Mouse (Mus musculus): Measurements from ENCODE around the gene Snapc4. TPM values are rescaled to one million over a fixed set of nuclear protein-coding genes. Genes with fewer than 3 reads are reported as not detected.

Snapc4 gene
- 36.4 and 41.6 TPM in 2 replicates for polyA plus RNA-seq (2014; fragmentation: Nextera tagmentation; extraction: Ambion mirVana)

GRCm38 (mm10) chr2:26380131-26380771 lies at the start of gene Snapc4:
Gene Snapc4 (minus strand): TSS chr2:26380653.
- peak within 1 kb of the TSS; percentile 73 for H3K4me2 ChIP-seq
- peak within 1 kb of the TSS; percentile 34; the same call in 1 of the 2 replicates for H3K27ac ChIP-seq (ENCODE audit: low read depth, low read length)
- DNase-seq (ENCODE audit: low spot score): peak; percentile 87
- H3K9ac ChIP-seq (ENCODE audit: low read depth, low read length): peak within 1 kb of the TSS; percentile 69
- no peaks in the 10 kb centered on the region for H3K9me3 ChIP-seq (ENCODE audit: control insufficient read depth, low read length)
- peak; percentile 94 for ATAC-seq (replicated peaks; ENCODE audit: low FRiP score)
- peaks cover 3% of the 10 kb centered on the region for H3K4me1 ChIP-seq (replicated peaks; ENCODE audit: control insufficient read depth, insufficient read depth, low read length)
- no peaks in the 10 kb centered on the region for H3K27me3 ChIP-seq (replicated peaks; ENCODE audit: control insufficient read depth, insufficient read depth, low read length)
- WGBS: 0% methylated on average over 38 of the region's 38 CpGs
- H3K36me3 ChIP-seq (ENCODE audit: control insufficient read depth, insufficient read depth, low read length): peaks cover 39% of the 10 kb centered on the region
- H3K4me3 ChIP-seq (ENCODE audit: low read depth, low read length): peak within 1 kb of the TSS; percentile 89

GRCm38 (mm10) chr2:26429851-26430250 lies 49.4 kb upstream of the Snapc4 start:
- ATAC-seq (replicated peaks; ENCODE audit: low FRiP score) (no peak), DNase-seq (ENCODE audit: low spot score) (no peak)
- Histone ChIP-seq H3K27me3 (replicated peaks; ENCODE audit: control insufficient read depth, insufficient read depth, low read length) (no peaks in the 10 kb centered on the region), H3K4me3 (ENCODE audit: low read depth, low read length) (no peak overlapping the region), H3K9ac (ENCODE audit: low read depth, low read length) (no peak overlapping the region), H3K4me2 (no peak overlapping the region), H3K27ac (ENCODE audit: low read depth, low read length) (no peak overlapping the region), H3K4me1 (replicated peaks; ENCODE audit: control insufficient read depth, insufficient read depth, low read length) (no peaks in the 10 kb centered on the region), H3K9me3 (ENCODE audit: control insufficient read depth, low read length) (no peaks in the 10 kb centered on the region), H3K36me3 (ENCODE audit: control insufficient read depth, insufficient read depth, low read length) (peaks cover 69% of the 10 kb centered on the region)
- WGBS: 94% methylated on average over 5 of the region's 5 CpGs

- no peak overlapping the region for H3K4me3 ChIP-seq (ENCODE audit: low read depth, low read length)
- no peaks in the 10 kb centered on the region for H3K4me1 ChIP-seq (replicated peaks; ENCODE audit: control insufficient read depth, insufficient read depth, low read length)
- no peaks in the 10 kb centered on the region for H3K9me3 ChIP-seq (ENCODE audit: control insufficient read depth, low read length)
- ATAC-seq (replicated peaks; ENCODE audit: low FRiP score): no peak
- DNase-seq (ENCODE audit: low spot score): no peak
- H3K36me3 ChIP-seq (ENCODE audit: control insufficient read depth, insufficient read depth, low read length): peaks cover 69% of the 10 kb centered on the region
- H3K9ac ChIP-seq (ENCODE audit: low read depth, low read length): no peak overlapping the region
- no peak overlapping the region for H3K27ac ChIP-seq (ENCODE audit: low read depth, low read length)
- H3K4me2 ChIP-seq: no peak overlapping the region
- H3K27me3 ChIP-seq (replicated peaks; ENCODE audit: control insufficient read depth, insufficient read depth, low read length): no peaks in the 10 kb centered on the region
- 92% methylated on average over 2 of the region's 2 CpGs for WGBS
Measured at GRCm38 (mm10) chr2:26424541-26424940, 44.1 kb upstream of the Snapc4 start.

- DNase-seq (ENCODE audit: low spot score) (no peak), ATAC-seq (replicated peaks; ENCODE audit: low FRiP score) (no peak)
- no peak overlapping the region for H3K4me2 ChIP-seq
- 80% methylated on average over 1 of the region's 1 CpGs for WGBS
- H3K9ac ChIP-seq (ENCODE audit: low read depth, low read length): no peak overlapping the region
- H3K36me3 ChIP-seq (ENCODE audit: control insufficient read depth, insufficient read depth, low read length): peaks cover 62% of the 10 kb centered on the region
- H3K4me3 ChIP-seq (ENCODE audit: low read depth, low read length): no peak overlapping the region
- H3K9me3 ChIP-seq (ENCODE audit: control insufficient read depth, low read length): no peaks in the 10 kb centered on the region
- H3K27ac ChIP-seq (ENCODE audit: low read depth, low read length): no peak overlapping the region
- no peaks in the 10 kb centered on the region for H3K4me1 ChIP-seq (replicated peaks; ENCODE audit: control insufficient read depth, insufficient read depth, low read length)
- no peaks in the 10 kb centered on the region for H3K27me3 ChIP-seq (replicated peaks; ENCODE audit: control insufficient read depth, insufficient read depth, low read length)
Measured at GRCm38 (mm10) chr2:26423086-26423485, 42.6 kb upstream of the Snapc4 start.

- Histone ChIP-seq H3K9ac (ENCODE audit: low read depth, low read length) (no peak overlapping the region), H3K4me3 (ENCODE audit: low read depth, low read length) (no peak overlapping the region), H3K27ac (ENCODE audit: low read depth, low read length) (no peak overlapping the region), H3K4me1 (replicated peaks; ENCODE audit: control insufficient read depth, insufficient read depth, low read length) (no peaks in the 10 kb centered on the region), H3K4me2 (no peak overlapping the region), H3K9me3 (ENCODE audit: control insufficient read depth, low read length) (no peaks in the 10 kb centered on the region), H3K36me3 (ENCODE audit: control insufficient read depth, insufficient read depth, low read length) (peaks cover 55% of the 10 kb centered on the region), H3K27me3 (replicated peaks; ENCODE audit: control insufficient read depth, insufficient read depth, low read length) (no peaks in the 10 kb centered on the region)
- 88% methylated on average over 2 of the region's 2 CpGs for WGBS
- DNase-seq (ENCODE audit: low spot score) (no peak), ATAC-seq (replicated peaks; ENCODE audit: low FRiP score) (no peak)
Measured at GRCm38 (mm10) chr2:26421969-26422368, 41.5 kb upstream of the Snapc4 start.

GRCm38 (mm10) chr2:26418120-26418519 lies 37.7 kb upstream of the Snapc4 start:
- Histone ChIP-seq H3K9me3 (ENCODE audit: control insufficient read depth, low read length) (no peaks in the 10 kb centered on the region), H3K4me1 (replicated peaks; ENCODE audit: control insufficient read depth, insufficient read depth, low read length) (no peaks in the 10 kb centered on the region), H3K4me2 (no peak overlapping the region), H3K4me3 (ENCODE audit: low read depth, low read length) (no peak overlapping the region), H3K27me3 (replicated peaks; ENCODE audit: control insufficient read depth, insufficient read depth, low read length) (no peaks in the 10 kb centered on the region), H3K9ac (ENCODE audit: low read depth, low read length) (no peak overlapping the region), H3K36me3 (ENCODE audit: control insufficient read depth, insufficient read depth, low read length) (peaks cover 34% of the 10 kb centered on the region), H3K27ac (ENCODE audit: low read depth, low read length) (no peak overlapping the region)
- DNase-seq (ENCODE audit: low spot score) (no peak), ATAC-seq (replicated peaks; ENCODE audit: low FRiP score) (no peak)
- 77% methylated on average over 1 of the region's 1 CpGs for WGBS

GRCm38 (mm10) chr2:26417066-26417465 lies 36.6 kb upstream of the Snapc4 start:
- Histone ChIP-seq H3K27me3 (replicated peaks; ENCODE audit: control insufficient read depth, insufficient read depth, low read length) (no peaks in the 10 kb centered on the region), H3K4me3 (ENCODE audit: low read depth, low read length) (no peak overlapping the region), H3K9me3 (ENCODE audit: control insufficient read depth, low read length) (no peaks in the 10 kb centered on the region), H3K36me3 (ENCODE audit: control insufficient read depth, insufficient read depth, low read length) (peaks cover 29% of the 10 kb centered on the region), H3K27ac (ENCODE audit: low read depth, low read length) (no peak overlapping the region), H3K4me2 (no peak overlapping the region), H3K4me1 (replicated peaks; ENCODE audit: control insufficient read depth, insufficient read depth, low read length) (no peaks in the 10 kb centered on the region), H3K9ac (ENCODE audit: low read depth, low read length) (no peak overlapping the region)
- ATAC-seq (replicated peaks; ENCODE audit: low FRiP score) (peak; percentile 71), DNase-seq (ENCODE audit: low spot score) (no peak)

GRCm38 (mm10) chr2:26410931-26411411 lies 30.5 kb upstream of the Snapc4 start:
- H3K9me3 ChIP-seq (ENCODE audit: control insufficient read depth, low read length): no peaks in the 10 kb centered on the region
- H3K36me3 ChIP-seq (ENCODE audit: control insufficient read depth, insufficient read depth, low read length): peaks cover 31% of the 10 kb centered on the region
- no peak overlapping the region for H3K27ac ChIP-seq (ENCODE audit: low read depth, low read length)
- no peak overlapping the region for H3K4me3 ChIP-seq (ENCODE audit: low read depth, low read length)
- DNase-seq (ENCODE audit: low spot score): no peak
- H3K4me2 ChIP-seq: no peak overlapping the region
- no peak for ATAC-seq (replicated peaks; ENCODE audit: low FRiP score)
- peaks cover 24% of the 10 kb centered on the region for H3K4me1 ChIP-seq (replicated peaks; ENCODE audit: control insufficient read depth, insufficient read depth, low read length)
- H3K9ac ChIP-seq (ENCODE audit: low read depth, low read length): no peak overlapping the region
- H3K27me3 ChIP-seq (replicated peaks; ENCODE audit: control insufficient read depth, insufficient read depth, low read length): no peaks in the 10 kb centered on the region
- WGBS: 84% methylated on average over 4 of the region's 5 CpGs

- no peaks in the 10 kb centered on the region for H3K9me3 ChIP-seq (ENCODE audit: control insufficient read depth, low read length)
- H3K4me3 ChIP-seq (ENCODE audit: low read depth, low read length): no peak overlapping the region
- H3K4me2 ChIP-seq: no peak overlapping the region
- peaks cover 33% of the 10 kb centered on the region for H3K36me3 ChIP-seq (ENCODE audit: control insufficient read depth, insufficient read depth, low read length)
- peaks cover 30% of the 10 kb centered on the region for H3K4me1 ChIP-seq (replicated peaks; ENCODE audit: control insufficient read depth, insufficient read depth, low read length)
- DNase-seq (ENCODE audit: low spot score): no peak
- ATAC-seq (replicated peaks; ENCODE audit: low FRiP score): no peak
- WGBS: 81% methylated on average over 5 of the region's 5 CpGs
- H3K27ac ChIP-seq (ENCODE audit: low read depth, low read length): no peak overlapping the region
- no peaks in the 10 kb centered on the region for H3K27me3 ChIP-seq (replicated peaks; ENCODE audit: control insufficient read depth, insufficient read depth, low read length)
- H3K9ac ChIP-seq (ENCODE audit: low read depth, low read length): no peak overlapping the region
Measured at GRCm38 (mm10) chr2:26410091-26410490, 29.6 kb upstream of the Snapc4 start.
